In genomic region chr8:125822065-125822464, GRCm38 (mm10) we compare ENCODE assay signal across 26 mouse cellular contexts.
DNase-seq lines count a peak whose midpoint lies in the region; ATAC-seq and TF ChIP-seq lines count a peak whose summit lies in the region.
"Had no signal": no experiment of that assay in that cellular context is flagged by ENCODE, and none has a peak within 500 bp of the region (broad histone marks: within the 10 kb centered on the region; RNA-seq: fewer than 3 reads in every experiment).

No protein-coding gene starts in this region.

- WGBS in kidney, embryonic 15.5 days = 58% methylated on average over 14 of the region's 14 CpGs
- 62% methylated on average over 14 of the region's 14 CpGs for WGBS in lung, embryonic 14.5 days
- 71% methylated on average over 14 of the region's 14 CpGs for WGBS in lung, postnatal 0 days
- 45% methylated on average over 14 of the region's 14 CpGs for WGBS in neural tube, embryonic 14.5 days
- 45% methylated on average over 14 of the region's 14 CpGs for WGBS in neural tube, embryonic 15.5 days

- H3K27me3 ChIP-seq in kidney, embryonic 15.5 days = no peaks in the 10 kb centered on the region
- no peaks in the 10 kb centered on the region for H3K27me3 ChIP-seq in lung, embryonic 14.5 days (ENCODE audit: insufficient read depth, low read length)
- no peaks in the 10 kb centered on the region for H3K27me3 ChIP-seq in lung, postnatal 0 days (replicated peaks; ENCODE audit: insufficient read depth, low read length)
- H3K27me3 ChIP-seq in neural tube, embryonic 14.5 days (ENCODE audit: control insufficient read depth, insufficient read depth, low read length) = peaks cover 2% of the 10 kb centered on the region; the same call in 1 of the 2 replicates
- H3K27me3 ChIP-seq in neural tube, embryonic 15.5 days (replicated peaks) = peaks cover 4% of the 10 kb centered on the region; the same call in 1 of the 2 replicates
- H3K27me3 ChIP-seq: embryonic facial prominence, embryonic 13.5 days; forebrain, embryonic 12.5 days; forebrain, embryonic 15.5 days; heart, embryonic 12.5 days; heart, embryonic 15.5 days; hindbrain, embryonic 15.5 days had no signal

- no peak for TF ChIP-seq CTCF in lung, embryonic 14.5 days (IDR thresholded peaks at IDR 0.05; ENCODE audit: low read depth)
- TF ChIP-seq CTCF in lung, postnatal 0 days (IDR thresholded peaks at IDR 0.05) = no peak

- peaks cover 18% of the 10 kb centered on the region; the same call in 1 of the 2 replicates for H3K4me1 ChIP-seq in kidney, embryonic 15.5 days
- no peaks in the 10 kb centered on the region for H3K4me1 ChIP-seq in lung, embryonic 14.5 days (ENCODE audit: insufficient read depth)
- H3K4me1 ChIP-seq in lung, postnatal 0 days (ENCODE audit: insufficient read depth, low read depth, low read length) = 0 out of 2 replicates have a peak, but pooled peaks cover 4% of the 10 kb centered on the region
- peaks cover 10% of the 10 kb centered on the region; the same call in 1 of the 2 replicates for H3K4me1 ChIP-seq in neural tube, embryonic 14.5 days (ENCODE audit: control insufficient read depth, insufficient read depth, low read length)
- peaks cover 38% of the 10 kb centered on the region for H3K4me1 ChIP-seq in neural tube, embryonic 15.5 days
- H3K4me1 ChIP-seq: embryonic facial prominence, embryonic 13.5 days; forebrain, embryonic 12.5 days had no signal

- H3K27ac ChIP-seq in kidney, embryonic 15.5 days = no peak overlapping the region
- no peak overlapping the region for H3K27ac ChIP-seq in lung, embryonic 14.5 days (ENCODE audit: low read depth)
- H3K27ac ChIP-seq in lung, postnatal 0 days (ENCODE audit: low read length) = no peak overlapping the region
- peak overlapping the region; percentile 57; the same call in 1 of the 2 replicates for H3K27ac ChIP-seq in neural tube, embryonic 14.5 days (ENCODE audit: low read depth, low read length)
- peak overlapping the region; percentile 69 for H3K27ac ChIP-seq in neural tube, embryonic 15.5 days (replicated peaks)
- H3K27ac ChIP-seq: embryonic facial prominence, embryonic 10.5 days; embryonic facial prominence, embryonic 13.5 days; forebrain, embryonic 12.5 days; forebrain, embryonic 15.5 days; heart, embryonic 15.5 days; hindbrain, embryonic 10.5 days had no signal

- H3K4me3 ChIP-seq in kidney, embryonic 15.5 days (replicated peaks) = no peak overlapping the region
- H3K4me3 ChIP-seq in lung, embryonic 14.5 days (ENCODE audit: low read depth, low read length) = no peak overlapping the region
- no peak overlapping the region for H3K4me3 ChIP-seq in lung, postnatal 0 days (ENCODE audit: low read depth, low read length)
- H3K4me3 ChIP-seq in neural tube, embryonic 14.5 days (ENCODE audit: low read depth, low read length) = no peak overlapping the region
- no peak overlapping the region for H3K4me3 ChIP-seq in neural tube, embryonic 15.5 days (replicated peaks)
- H3K4me3 ChIP-seq: embryonic facial prominence, embryonic 10.5 days; embryonic facial prominence, embryonic 13.5 days; erythroblast, embryonic 14.5 days; forebrain, embryonic 12.5 days; forebrain, embryonic 15.5 days; heart, embryonic 12.5 days; heart, embryonic 15.5 days; hindbrain, embryonic 10.5 days; hindbrain, embryonic 15.5 days had no signal

- no peak for DNase-seq in kidney, adult 8-10 months
- peak; percentile 23 for DNase-seq in lung, embryonic 14.5 days
- DNase-seq in lung, postnatal 0 days (ENCODE audit: low spot score) = no peak
- DNase-seq: adrenal gland, adult 8-10 months; adrenal gland, postnatal 25 days; cerebellum, adult 11-12 months; cerebellum, adult 8-10 months; cerebellum, postnatal 10 days; cerebellum, postnatal 36 days; embryo, embryonic 11 days; gastrocnemius, postnatal 25 days; heart, postnatal 36 days had no signal

- H3K9ac ChIP-seq in kidney, embryonic 15.5 days = no peak overlapping the region
- no peak overlapping the region for H3K9ac ChIP-seq in lung, embryonic 14.5 days
- H3K9ac ChIP-seq in lung, postnatal 0 days (replicated peaks; ENCODE audit: low read depth) = no peak overlapping the region
- no peak overlapping the region for H3K9ac ChIP-seq in neural tube, embryonic 14.5 days (replicated peaks; ENCODE audit: low read depth, low read length)
- H3K9ac ChIP-seq in neural tube, embryonic 15.5 days (replicated peaks) = no peak overlapping the region
- H3K9ac ChIP-seq: embryonic facial prominence, embryonic 13.5 days; forebrain, embryonic 12.5 days; forebrain, embryonic 15.5 days; heart, embryonic 12.5 days; heart, embryonic 15.5 days; hindbrain, embryonic 15.5 days had no signal

- no peak for TF ChIP-seq EP300 in lung, postnatal 0 days (IDR thresholded peaks at IDR 0.05)

- no peaks in the 10 kb centered on the region for H3K9me3 ChIP-seq in kidney, embryonic 15.5 days (replicated peaks)
- H3K9me3 ChIP-seq in lung, embryonic 14.5 days (ENCODE audit: low read depth, low read length) = no peaks in the 10 kb centered on the region
- no peaks in the 10 kb centered on the region for H3K9me3 ChIP-seq in lung, postnatal 0 days (ENCODE audit: low read length)
- no peaks in the 10 kb centered on the region for H3K9me3 ChIP-seq in neural tube, embryonic 14.5 days (ENCODE audit: control insufficient read depth, low read length)
- H3K9me3 ChIP-seq in neural tube, embryonic 15.5 days (replicated peaks) = no peaks in the 10 kb centered on the region
- H3K9me3 ChIP-seq: embryonic facial prominence, embryonic 10.5 days; embryonic facial prominence, embryonic 13.5 days; forebrain, embryonic 12.5 days; forebrain, embryonic 15.5 days; heart, embryonic 12.5 days; heart, embryonic 15.5 days; hindbrain, embryonic 10.5 days; hindbrain, embryonic 15.5 days had no signal

- H3K4me2 ChIP-seq in kidney, embryonic 15.5 days = 0 out of 2 replicates have a peak overlapping the region, but pooled peaks have one; percentile 12
- H3K4me2 ChIP-seq in lung, embryonic 14.5 days = no peak overlapping the region
- no peak overlapping the region for H3K4me2 ChIP-seq in lung, postnatal 0 days (replicated peaks; ENCODE audit: low read depth, low read length)
- H3K4me2 ChIP-seq in neural tube, embryonic 14.5 days (ENCODE audit: low read depth, low read length) = no peak overlapping the region
- H3K4me2 ChIP-seq in neural tube, embryonic 15.5 days = peak overlapping the region; percentile 23; the same call in 1 of the 2 replicates
- H3K4me2 ChIP-seq: embryonic facial prominence, embryonic 13.5 days; forebrain, embryonic 12.5 days; forebrain, embryonic 15.5 days; heart, embryonic 12.5 days; heart, embryonic 15.5 days; hindbrain, embryonic 15.5 days had no signal

- no peak for ATAC-seq in kidney, embryonic 15.5 days (replicated peaks; ENCODE audit: low FRiP score)
- ATAC-seq in lung, embryonic 14.5 days (ENCODE audit: insufficient read depth) = no peak
- no peak for ATAC-seq in lung, postnatal 0 days
- ATAC-seq in neural tube, embryonic 14.5 days (ENCODE audit: low read depth) = peak; percentile 62
- ATAC-seq in neural tube, embryonic 15.5 days (ENCODE audit: low FRiP score) = peak; percentile 81
- ATAC-seq: activated CD4-positive, CD25-positive, alpha-beta regulatory T cell, adult 4 months; CD4-positive, CD25-positive, alpha-beta regulatory T cell, adult 4 months; forebrain, embryonic 15.5 days had no signal

- H3K36me3 ChIP-seq in kidney, embryonic 15.5 days = no peaks in the 10 kb centered on the region
- H3K36me3 ChIP-seq in lung, embryonic 14.5 days (ENCODE audit: insufficient read depth) = no peaks in the 10 kb centered on the region
- H3K36me3 ChIP-seq in lung, postnatal 0 days (ENCODE audit: insufficient read depth, low read length) = no peaks in the 10 kb centered on the region
- no peaks in the 10 kb centered on the region for H3K36me3 ChIP-seq in neural tube, embryonic 14.5 days (ENCODE audit: control insufficient read depth, insufficient read depth, low read length)
- H3K36me3 ChIP-seq in neural tube, embryonic 15.5 days = no peaks in the 10 kb centered on the region
- H3K36me3 ChIP-seq: embryonic facial prominence, embryonic 10.5 days; embryonic facial prominence, embryonic 13.5 days; forebrain, embryonic 12.5 days; heart, embryonic 12.5 days; heart, embryonic 15.5 days; hindbrain, embryonic 10.5 days had no signal

Comparison
In these comparisons a context has a peak if more than half of its experiments do, and no peak if none do; other contexts are left out.
1. H3K4me2 ChIP-seq: peak in kidney, embryonic 15.5 days (single experiment) and neural tube, embryonic 15.5 days (single experiment); none in lung, embryonic 14.5 days (single experiment), lung, postnatal 0 days (single experiment) and neural tube, embryonic 14.5 days (single experiment).
2. ATAC-seq: peak in neural tube, embryonic 14.5 days (single experiment) and neural tube, embryonic 15.5 days (single experiment); none in kidney, embryonic 15.5 days (single experiment), lung, embryonic 14.5 days (single experiment) and lung, postnatal 0 days (single experiment).
3. H3K27ac ChIP-seq: peak in neural tube, embryonic 14.5 days (single experiment) and neural tube, embryonic 15.5 days (single experiment); none in kidney, embryonic 15.5 days (single experiment), lung, embryonic 14.5 days (single experiment) and lung, postnatal 0 days (single experiment).